Mouse (Mus musculus) gastrocnemius, postnatal 10 days (tissue): Measurements from ENCODE around the gene Ttc28. TPM values are rescaled to one million over a fixed set of nuclear protein-coding genes. Genes with fewer than 3 reads are reported as not detected.
A peak's percentile ranks its signal among the peaks of the same experiment; 100 is the strongest.

Experiments
- DNase-seq: peaks from one replicate; pipeline ENCODE4 v3.0.0; 2021; ENCODE audit warnings: mixed read lengths
- total RNA-seq, 2 experiments: library from RNA; stranded (reverse); gene quantifications; 2 replicates each; pipeline ENCODE4 v1.2.3; 2021

Gene Ttc28
- total RNA-seq, 2 experiments from 2014 or later = 24.5 to 25.2 TPM

DNA sequence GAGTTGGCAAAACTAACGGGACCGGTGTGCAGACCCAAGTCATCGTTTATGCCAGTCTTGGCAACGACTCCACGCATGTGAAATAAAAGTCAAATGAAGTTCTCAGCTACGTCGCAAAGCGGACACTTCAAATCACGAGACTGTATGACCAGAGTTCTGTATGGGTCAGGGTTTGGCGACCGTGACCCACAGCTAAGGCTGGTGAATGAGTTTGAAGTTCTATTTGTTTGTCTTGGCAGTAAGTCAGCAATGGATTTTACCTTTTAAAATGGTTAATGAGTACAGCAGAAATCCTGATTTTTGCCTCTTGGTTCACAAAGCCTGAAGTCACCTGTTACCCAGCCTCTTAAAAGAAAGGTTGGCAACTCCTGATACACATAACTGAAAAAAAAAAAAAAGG lies 408.9 kb downstream of the Ttc28 start:
- no peak for DNase-seq

DNA sequence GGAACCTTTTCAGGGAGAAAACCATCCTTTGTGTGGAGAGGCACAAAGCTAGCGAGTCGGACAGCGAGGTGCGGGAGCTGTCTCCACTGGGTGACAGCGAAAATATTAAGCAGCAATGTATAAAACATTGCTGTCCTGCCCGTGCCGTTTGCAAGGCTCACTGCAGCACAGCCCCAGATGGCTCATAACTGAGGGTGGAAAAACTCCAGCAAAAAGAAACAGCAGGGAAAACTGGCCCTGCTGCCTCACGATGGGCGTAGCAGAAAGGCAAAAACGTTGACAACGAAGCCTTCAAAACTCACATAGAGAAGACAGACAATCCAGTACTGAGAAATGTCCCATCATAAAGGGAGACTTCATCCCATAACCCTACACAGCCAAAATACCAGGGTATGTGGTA lies 410.5 kb downstream of the Ttc28 start:
- DNase-seq = no peak

GRCm38 (mm10) chr5:111291639-111292038 lies 412.0 kb downstream of the Ttc28 start:
- no peak for DNase-seq

- DNase-seq = no peak
Observed at GRCm38 (mm10) chr5:111297801-111298200, 418.2 kb downstream of the Ttc28 start.

DNA sequence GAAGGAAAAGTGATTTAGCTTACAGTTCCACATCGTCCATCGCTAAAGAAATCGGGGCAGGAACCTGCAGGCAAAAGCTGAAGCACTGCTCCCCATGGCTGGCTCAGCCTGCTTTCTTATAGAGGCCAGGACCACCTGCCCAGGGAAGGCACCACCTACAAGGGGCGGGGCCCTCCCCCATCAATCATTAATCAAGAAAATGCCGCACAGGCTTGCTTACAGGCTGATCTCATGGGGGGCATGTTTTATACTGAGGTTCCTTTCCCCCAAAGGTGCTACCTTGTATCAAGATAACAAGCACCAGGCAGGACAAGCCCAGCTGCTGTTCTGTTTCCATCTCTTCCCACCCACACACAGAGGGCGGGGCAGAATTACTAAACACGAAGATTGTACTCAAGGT lies 419.1 kb downstream of the Ttc28 start:
- DNase-seq = no peak

GRCm38 (mm10) chr5:111300776-111301175 lies 421.2 kb downstream of the Ttc28 start:
- DNase-seq = no peak

DNA sequence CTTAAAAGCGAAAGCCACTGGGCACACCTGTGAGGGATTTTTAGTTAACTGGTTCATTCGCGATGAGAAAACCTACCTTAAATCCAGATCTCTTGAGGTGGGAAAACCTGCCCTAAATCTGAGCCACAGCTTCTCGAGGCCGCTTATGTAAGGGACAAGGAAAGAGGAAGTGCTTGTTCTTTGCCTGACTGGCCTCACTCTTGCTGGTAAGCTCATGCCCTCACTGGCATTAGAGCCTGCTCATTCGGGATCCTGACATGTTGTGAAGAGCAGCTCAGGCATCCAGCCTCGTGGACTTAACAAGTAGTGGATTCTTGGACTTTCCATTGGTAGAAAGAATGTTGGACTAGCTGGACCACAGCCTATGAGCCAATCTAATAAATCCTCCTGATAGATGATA lies 422.1 kb downstream of the Ttc28 start:
- no peak for DNase-seq

GRCm38 (mm10) chr5:111304730-111305129 lies 425.1 kb downstream of the Ttc28 start:
- DNase-seq = no peak

DNA sequence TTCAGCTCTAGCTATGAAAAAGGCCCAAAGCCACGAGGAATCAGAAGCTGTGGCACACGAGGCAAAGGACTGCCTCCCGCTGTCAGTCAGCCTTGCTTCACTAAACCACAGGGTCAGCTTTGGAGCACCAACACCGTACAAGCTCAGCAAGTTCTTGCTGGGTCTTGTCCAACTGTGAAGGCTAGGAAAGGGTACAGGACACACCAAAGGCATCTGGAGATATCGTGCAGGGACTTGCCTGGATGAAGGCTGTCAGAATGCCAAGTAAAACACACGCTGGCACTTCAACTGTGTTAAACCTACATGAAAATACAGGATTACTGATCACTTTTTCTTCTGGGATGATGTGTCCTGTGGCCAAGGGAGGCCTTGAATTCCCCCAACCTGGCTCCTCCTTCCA lies 430.6 kb downstream of the Ttc28 start:
- DNase-seq = no peak

DNA sequence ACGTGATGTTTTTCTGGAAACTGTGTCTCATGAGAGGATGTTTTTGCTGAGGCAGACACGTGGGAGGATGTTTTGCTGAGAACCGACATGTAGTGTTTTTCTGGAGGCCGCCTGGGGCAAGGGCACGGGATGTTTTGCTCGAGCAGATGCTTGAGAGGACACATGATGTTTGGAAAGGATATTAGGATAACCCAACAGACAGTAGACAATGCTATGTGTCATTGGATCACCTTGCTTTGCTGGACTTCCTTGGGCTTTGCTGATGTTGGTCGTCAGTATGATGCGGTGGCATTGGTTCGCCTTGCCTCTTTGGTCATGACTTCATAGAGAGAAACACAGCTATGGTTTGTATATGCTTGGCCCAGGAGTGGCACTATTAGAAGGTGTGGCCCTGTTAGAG lies 434.2 kb downstream of the Ttc28 start:
- no peak for DNase-seq

GRCm38 (mm10) chr5:111315061-111315460 lies 435.5 kb downstream of the Ttc28 start:
- no peak for DNase-seq

GRCm38 (mm10) chr5:111317526-111317925 lies 437.9 kb downstream of the Ttc28 start:
- peak; percentile 11 for DNase-seq

- no peak for DNase-seq
Observed at GRCm38 (mm10) chr5:111318946-111319345, 439.3 kb downstream of the Ttc28 start.

GRCm38 (mm10) chr5:111325813-111326212 lies 446.2 kb downstream of the Ttc28 start:
- DNase-seq = no peak

- DNase-seq = no peak
Observed at GRCm38 (mm10) chr5:111327420-111327819, 447.8 kb downstream of the Ttc28 start.

- no peak for DNase-seq
Observed at GRCm38 (mm10) chr5:111329782-111330416, 450.3 kb downstream of the Ttc28 start.

DNA sequence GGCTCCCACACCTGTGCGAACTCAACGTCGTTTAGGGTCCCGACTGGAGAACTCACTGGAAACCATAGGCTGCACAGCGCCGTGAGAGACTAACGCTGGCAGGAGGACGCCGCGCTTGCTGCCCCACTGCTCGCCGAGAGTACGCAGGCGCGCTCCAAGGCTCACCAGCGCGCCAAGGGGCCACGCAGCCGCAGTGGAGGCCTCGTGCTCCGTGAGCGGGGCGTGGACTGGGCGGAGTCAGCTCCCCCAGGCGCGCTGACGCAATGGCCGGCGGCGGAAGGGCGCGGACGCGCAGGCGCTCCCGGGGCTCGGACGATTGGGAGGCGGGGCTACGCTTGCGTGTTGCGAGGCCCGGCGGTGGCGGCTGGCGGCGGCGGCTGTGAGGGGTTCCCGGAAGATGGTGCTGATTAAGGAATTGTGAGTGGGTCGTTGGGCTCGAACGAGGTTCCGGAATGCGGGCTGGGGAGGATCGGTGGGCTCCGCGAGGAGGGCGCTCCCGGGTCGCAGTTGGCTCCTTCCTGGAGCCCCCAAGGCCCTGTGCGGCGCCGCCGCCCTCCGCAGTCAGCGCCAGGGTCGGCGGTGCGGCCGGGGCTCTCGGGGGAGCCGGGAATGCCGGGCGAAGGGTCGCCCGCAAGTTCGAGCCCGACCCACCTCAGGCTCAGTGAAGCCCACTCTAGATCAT lies 451.0 kb downstream of the Ttc28 start, which contains the start of gene Pitpnb:
Pitpnb (plus strand) TSS at position 347 of the 682 bp plus-strand sequence.
- peak; percentile 99 for DNase-seq

GRCm38 (mm10) chr5:111331099-111331435 lies 451.5 kb downstream of the Ttc28 start:
- no peak for DNase-seq

- no peak for DNase-seq
Observed at GRCm38 (mm10) chr5:111335939-111336691, 456.5 kb downstream of the Ttc28 start.
